ENCODE assay signal across 14 mouse cellular contexts in the genomic region with DNA sequence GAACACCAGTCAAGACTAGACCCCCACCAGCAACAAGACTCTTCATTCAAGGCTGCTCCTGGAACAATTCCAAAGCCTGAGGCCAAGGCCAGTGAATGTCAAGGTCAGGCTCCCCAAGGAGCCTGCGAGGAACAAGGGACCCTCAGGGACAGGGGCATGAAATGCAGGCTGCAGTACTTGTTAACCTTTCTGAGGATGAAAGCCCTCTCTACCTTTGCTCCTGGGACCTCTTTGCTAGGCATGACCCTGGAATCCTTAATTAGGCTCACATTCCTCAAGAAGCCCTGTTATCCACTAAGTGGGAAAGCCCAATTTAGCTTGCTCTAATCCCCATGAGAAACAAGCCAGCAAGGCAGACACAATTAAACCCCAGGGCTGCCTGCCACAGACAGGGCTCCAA.
DNase-seq lines count a peak whose midpoint lies in the region; ATAC-seq lines count a peak whose summit lies in the region.
"Had no signal": no experiment of that assay in that cellular context is flagged by ENCODE, and none has a peak within 500 bp of the region (broad histone marks: within the 10 kb centered on the region; RNA-seq: fewer than 3 reads in every experiment).

No protein-coding gene starts in this region.

- no peak for ATAC-seq in heart, embryonic 16.5 days (replicated peaks; ENCODE audit: extremely low read depth, insufficient read depth, low FRiP score)
- no peak for ATAC-seq in intestine, embryonic 15.5 days
- no peak for ATAC-seq in stomach, embryonic 15.5 days (ENCODE audit: insufficient read depth, low FRiP score, low read depth)

- H3K9me3 ChIP-seq in heart, embryonic 16.5 days (replicated peaks; ENCODE audit: control insufficient read depth, low read length) = no peaks in the 10 kb centered on the region
- H3K9me3 ChIP-seq in intestine, embryonic 15.5 days = no peaks in the 10 kb centered on the region
- H3K9me3 ChIP-seq in stomach, embryonic 15.5 days = no peaks in the 10 kb centered on the region
- H3K9me3 ChIP-seq: megakaryocyte, embryonic 14.5 days had no signal

- H3K4me3 ChIP-seq in heart, embryonic 16.5 days (ENCODE audit: low read length) = no peak overlapping the region
- H3K4me3 ChIP-seq in intestine, embryonic 15.5 days (replicated peaks) = no peak overlapping the region
- no peak overlapping the region for H3K4me3 ChIP-seq in stomach, embryonic 15.5 days (replicated peaks)
- H3K4me3 ChIP-seq: layer of hippocampus, adult 2 months; megakaryocyte, embryonic 14.5 days had no signal

- H3K27me3 ChIP-seq in heart, embryonic 16.5 days (ENCODE audit: control insufficient read depth, insufficient read depth, low read length) = no peaks in the 10 kb centered on the region
- H3K27me3 ChIP-seq in intestine, embryonic 15.5 days (replicated peaks) = no peaks in the 10 kb centered on the region
- no peaks in the 10 kb centered on the region for H3K27me3 ChIP-seq in stomach, embryonic 15.5 days (replicated peaks)
- H3K27me3 ChIP-seq: megakaryocyte, embryonic 14.5 days had no signal

- intact Hi-C loops in heart, postnatal 14 days (cut with DNase I) = loop anchor here (5.0 kb wide), 1 partner anchor 77 kb away; the partner anchor contains the start of gene Tns3

- 57% methylated on average over 1 of the region's 1 CpGs for WGBS in heart, embryonic 16.5 days
- WGBS in intestine, embryonic 15.5 days = 48% methylated on average over 1 of the region's 1 CpGs
- 58% methylated on average over 1 of the region's 1 CpGs for WGBS in stomach, embryonic 15.5 days

- peak overlapping the region; percentile 19 for H3K27ac ChIP-seq in heart, embryonic 16.5 days (ENCODE audit: low read length)
- peak overlapping the region; percentile 42; the same call in 1 of the 2 replicates for H3K27ac ChIP-seq in intestine, embryonic 15.5 days
- H3K27ac ChIP-seq in stomach, embryonic 15.5 days = peak overlapping the region; percentile 0; the same call in 1 of the 2 replicates
- H3K27ac ChIP-seq: layer of hippocampus, adult 2 months had no signal

- H3K4me1 ChIP-seq in heart, embryonic 16.5 days (ENCODE audit: control insufficient read depth, insufficient read depth, low read length) = peaks cover 40% of the 10 kb centered on the region
- H3K4me1 ChIP-seq in intestine, embryonic 15.5 days (replicated peaks) = peaks cover 55% of the 10 kb centered on the region
- H3K4me1 ChIP-seq in stomach, embryonic 15.5 days = peaks cover 19% of the 10 kb centered on the region

- no peak overlapping the region for H3K9ac ChIP-seq in heart, embryonic 16.5 days (ENCODE audit: low read length)
- no peak overlapping the region for H3K9ac ChIP-seq in intestine, embryonic 15.5 days
- H3K9ac ChIP-seq in stomach, embryonic 15.5 days = no peak overlapping the region

- DNase-seq in embryo, embryonic 10 days (ENCODE audit: low spot score) = peak; percentile 18
- no peak for DNase-seq in embryo, embryonic 9.5 days (ENCODE audit: extremely low spot score)
- no peak for DNase-seq in heart, postnatal 14 days
- DNase-seq in cerebellum, adult 18-20 months = no peak
- DNase-seq in left cerebral cortex, adult 9 months (ENCODE audit: low spot score in 2 of 2) = no peak
- DNase-seq: cerebellum, postnatal 36 days; kidney, adult 9 months; left cerebral cortex, postnatal 4 days; lung, adult 2 months had no signal

- H3K4me2 ChIP-seq in heart, embryonic 16.5 days (ENCODE audit: low read depth, low read length) = no peak overlapping the region
- no peak overlapping the region for H3K4me2 ChIP-seq in intestine, embryonic 15.5 days (replicated peaks)
- no peak overlapping the region for H3K4me2 ChIP-seq in stomach, embryonic 15.5 days

- no peaks in the 10 kb centered on the region for H3K36me3 ChIP-seq in heart, embryonic 16.5 days (ENCODE audit: control insufficient read depth, insufficient read depth)
- H3K36me3 ChIP-seq in intestine, embryonic 15.5 days = no peaks in the 10 kb centered on the region
- H3K36me3 ChIP-seq in stomach, embryonic 15.5 days = no peaks in the 10 kb centered on the region
